Mouse (Mus musculus) heart, adult 18-20 months (tissue): ENCODE data around the gene Zp2. TPM values are rescaled to one million over a fixed set of nuclear protein-coding genes. Genes with fewer than 3 reads are reported as not detected.

Experiments used
- DNase-seq, 2 experiments: peaks; one replicate each; pipeline ENCODE4 v3.0.0; 2021 to 2022; ENCODE audit warnings: mixed read lengths in 1 of 2
- total RNA-seq, 2 experiments: library from RNA; stranded (reverse); gene quantifications; 2 replicates each; pipeline ENCODE4 v1.2.3; 2021

Zp2 gene
- total RNA-seq, 2 experiments from 2014 or later: 0.65 to 0.75 TPM

- DNase-seq: no peak
Observed at GRCm38 (mm10) chr7:120142743-120143142, 2.3 kb downstream of the Zp2 start.

GRCm38 (mm10) chr7:120128951-120129350, 16.1 kb downstream of the Zp2 start:
- DNase-seq: no peak

- no peak for DNase-seq
Observed at GRCm38 (mm10) chr7:120127686-120128059, 17.4 kb downstream of the Zp2 start.

GRCm38 (mm10) chr7:120126976-120127685, 18.0 kb downstream of the Zp2 start:
- DNase-seq: no peak

GRCm38 (mm10) chr7:120124844-120125243, 20.2 kb downstream of the Zp2 start:
- DNase-seq: peak; percentile 78 to 83

GRCm38 (mm10) chr7:120123776-120124175, 21.3 kb downstream of the Zp2 start:
- DNase-seq: peak; percentile 67 to 70

- no peak for DNase-seq
Observed at GRCm38 (mm10) chr7:120117529-120117928, 27.6 kb downstream of the Zp2 start.

GRCm38 (mm10) chr7:120116976-120117375, 28.1 kb downstream of the Zp2 start:
- no peak for DNase-seq

GRCm38 (mm10) chr7:120109676-120110075, 35.4 kb downstream of the Zp2 start:
- DNase-seq: no peak

GRCm38 (mm10) chr7:120106356-120106755, 38.7 kb downstream of the Zp2 start:
- peak in 1 of 2 experiments; percentile 51 for DNase-seq

- no peak for DNase-seq
Observed at GRCm38 (mm10) chr7:120104975-120105374, 40.1 kb downstream of the Zp2 start.

- peak; percentile 44 to 63 for DNase-seq
Observed at GRCm38 (mm10) chr7:120103019-120103567, 42.0 kb downstream of the Zp2 start.

GRCm38 (mm10) chr7:120102164-120102972, 42.7 kb downstream of the Zp2 start, which contains the start of gene Tmem159:
Gene Tmem159 (plus strand): TSS chr7:120102353.
- peak; percentile 93 to 97 for DNase-seq

- peak; percentile 64 to 88 for DNase-seq
Observed at GRCm38 (mm10) chr7:120098403-120098802, 46.7 kb downstream of the Zp2 start.

- peak; percentile 62 to 84 for DNase-seq
Observed at GRCm38 (mm10) chr7:120097845-120098244, 47.2 kb downstream of the Zp2 start.

GRCm38 (mm10) chr7:120095180-120095579, 49.9 kb downstream of the Zp2 start, which contains the start of gene Dnah3:
Gene Dnah3 (minus strand): TSS chr7:120095280.
- no peak for DNase-seq

- DNase-seq: peak in 1 of 2 experiments; percentile 31
Observed at GRCm38 (mm10) chr7:120094216-120094615, 50.9 kb downstream of the Zp2 start.

GRCm38 (mm10) chr7:120093033-120093432, 52.1 kb downstream of the Zp2 start:
- DNase-seq: peak in 1 of 2 experiments; percentile 7

- no peak for DNase-seq
Observed at GRCm38 (mm10) chr7:120080177-120080576, 64.9 kb downstream of the Zp2 start.
